In genomic region chr13:83721563-83721962, GRCm38 (mm10) we compare ENCODE assay signal across 8 mouse cellular contexts.
DNase-seq lines count a peak whose midpoint lies in the region; ATAC-seq and TF ChIP-seq lines count a peak whose summit lies in the region.

No protein-coding gene starts in this region.

- H3K9ac ChIP-seq in intestine, embryonic 15.5 days: no peak overlapping the region
- no peak overlapping the region for H3K9ac ChIP-seq in intestine, postnatal 0 days (ENCODE audit: low read depth, low read length)
- H3K9ac ChIP-seq in forebrain, embryonic 13.5 days: peak overlapping the region; percentile 100
- H3K9ac ChIP-seq in midbrain, embryonic 13.5 days (replicated peaks): peak overlapping the region; percentile 93

- H3K4me2 ChIP-seq in intestine, embryonic 15.5 days (replicated peaks): no peak overlapping the region; the same call in 1 of the 2 replicates
- no peak overlapping the region for H3K4me2 ChIP-seq in intestine, postnatal 0 days (replicated peaks; ENCODE audit: low read depth)
- peak overlapping the region; percentile 87 for H3K4me2 ChIP-seq in forebrain, embryonic 13.5 days
- peak overlapping the region; percentile 74 for H3K4me2 ChIP-seq in midbrain, embryonic 13.5 days (replicated peaks)

- no peak overlapping the region for H3K27ac ChIP-seq in intestine, embryonic 15.5 days
- H3K27ac ChIP-seq in intestine, postnatal 0 days (ENCODE audit: low read depth, low read length): no peak overlapping the region
- H3K27ac ChIP-seq in forebrain, embryonic 13.5 days: peak overlapping the region; percentile 100
- peak overlapping the region; percentile 100 for H3K27ac ChIP-seq in midbrain, embryonic 13.5 days

- peak; percentile 44 to 69 for DNase-seq in cerebellum, adult 18-20 months
- DNase-seq in adrenal gland, postnatal 25 days: no peak
- DNase-seq in adipocyte (ENCODE audit: low spot score): no peak
- DNase-seq in urinary bladder, postnatal 10 days (ENCODE audit: low spot score): no peak

- no peak for TF ChIP-seq CTCF in intestine, postnatal 0 days (IDR thresholded peaks at IDR 0.05; ENCODE audit: low read depth)

- 2% methylated on average over 14 of the region's 14 CpGs for WGBS in intestine, embryonic 15.5 days
- WGBS in intestine, postnatal 0 days: 2% methylated on average over 14 of the region's 14 CpGs
- 2% methylated on average over 14 of the region's 14 CpGs for WGBS in forebrain, embryonic 13.5 days
- WGBS in midbrain, embryonic 13.5 days: under 1% methylated on average over 14 of the region's 14 CpGs

- H3K36me3 ChIP-seq in intestine, embryonic 15.5 days: no peaks in the 10 kb centered on the region
- H3K36me3 ChIP-seq in intestine, postnatal 0 days (ENCODE audit: control insufficient read depth, insufficient read depth): no peaks in the 10 kb centered on the region
- H3K36me3 ChIP-seq in forebrain, embryonic 13.5 days (ENCODE audit: poor library complexity, severe bottlenecking): no peaks in the 10 kb centered on the region
- no peaks in the 10 kb centered on the region for H3K36me3 ChIP-seq in midbrain, embryonic 13.5 days

- peak overlapping the region; percentile 12; the same call in 1 of the 2 replicates for H3K4me3 ChIP-seq in intestine, embryonic 15.5 days (replicated peaks)
- no peak overlapping the region for H3K4me3 ChIP-seq in intestine, postnatal 0 days (ENCODE audit: low read depth, low read length)
- peak overlapping the region; percentile 90 for H3K4me3 ChIP-seq in forebrain, embryonic 13.5 days
- peak overlapping the region; percentile 76 for H3K4me3 ChIP-seq in midbrain, embryonic 13.5 days (replicated peaks)

- no peak for ATAC-seq in intestine, embryonic 15.5 days
- ATAC-seq in intestine, postnatal 0 days: no peak
- peak; percentile 15 for ATAC-seq in forebrain, embryonic 13.5 days
- ATAC-seq in midbrain, embryonic 13.5 days: peak; percentile 37

- H3K9me3 ChIP-seq in intestine, embryonic 15.5 days: no peaks in the 10 kb centered on the region
- no peaks in the 10 kb centered on the region for H3K9me3 ChIP-seq in intestine, postnatal 0 days (ENCODE audit: control insufficient read depth)
- H3K9me3 ChIP-seq in forebrain, embryonic 13.5 days (replicated peaks): no peaks in the 10 kb centered on the region
- no peaks in the 10 kb centered on the region for H3K9me3 ChIP-seq in midbrain, embryonic 13.5 days

- no peaks in the 10 kb centered on the region; the same call in 1 of the 2 replicates for H3K4me1 ChIP-seq in intestine, embryonic 15.5 days (replicated peaks)
- no peaks in the 10 kb centered on the region for H3K4me1 ChIP-seq in intestine, postnatal 0 days (replicated peaks; ENCODE audit: control insufficient read depth, insufficient read depth, low read length)
- H3K4me1 ChIP-seq in forebrain, embryonic 13.5 days: peaks cover 13% of the 10 kb centered on the region; the same call in 1 of the 2 replicates
- peaks cover 28% of the 10 kb centered on the region; the same call in 1 of the 2 replicates for H3K4me1 ChIP-seq in midbrain, embryonic 13.5 days (replicated peaks)

- peaks cover 87% of the 10 kb centered on the region for H3K27me3 ChIP-seq in intestine, embryonic 15.5 days (replicated peaks)
- H3K27me3 ChIP-seq in intestine, postnatal 0 days (replicated peaks; ENCODE audit: control insufficient read depth, insufficient read depth, low read length): peaks cover 98% of the 10 kb centered on the region
- no peaks in the 10 kb centered on the region for H3K27me3 ChIP-seq in forebrain, embryonic 13.5 days
- H3K27me3 ChIP-seq in midbrain, embryonic 13.5 days: peaks cover 29% of the 10 kb centered on the region

Comparison
In these comparisons a context has a peak if more than half of its experiments do, and no peak if none do; other contexts are left out.
1. ATAC-seq: peak in forebrain, embryonic 13.5 days (single experiment) and midbrain, embryonic 13.5 days (single experiment); none in intestine, embryonic 15.5 days (single experiment) and intestine, postnatal 0 days (single experiment).
2. H3K27ac ChIP-seq: peak in forebrain, embryonic 13.5 days (single experiment) and midbrain, embryonic 13.5 days (single experiment); none in intestine, embryonic 15.5 days (single experiment) and intestine, postnatal 0 days (single experiment).
3. H3K4me2 ChIP-seq: peak in forebrain, embryonic 13.5 days (single experiment) and midbrain, embryonic 13.5 days (single experiment); none in intestine, embryonic 15.5 days (single experiment) and intestine, postnatal 0 days (single experiment).
4. H3K9ac ChIP-seq: peak in forebrain, embryonic 13.5 days (single experiment) and midbrain, embryonic 13.5 days (single experiment); none in intestine, embryonic 15.5 days (single experiment) and intestine, postnatal 0 days (single experiment).
5. DNase-seq: peak in cerebellum, adult 18-20 months (2 of 2); none in adrenal gland, postnatal 25 days (single experiment), adipocyte (single experiment) and urinary bladder, postnatal 10 days (single experiment).